Mouse (Mus musculus): ENCODE measurements at regions not wholly inside any gene's neighbourhood (a gene's known extent, or its start where the extent isn't known, plus 50 kb on each side); places are given as distances from the start of the nearest gene placed in this dataset.

DNA sequence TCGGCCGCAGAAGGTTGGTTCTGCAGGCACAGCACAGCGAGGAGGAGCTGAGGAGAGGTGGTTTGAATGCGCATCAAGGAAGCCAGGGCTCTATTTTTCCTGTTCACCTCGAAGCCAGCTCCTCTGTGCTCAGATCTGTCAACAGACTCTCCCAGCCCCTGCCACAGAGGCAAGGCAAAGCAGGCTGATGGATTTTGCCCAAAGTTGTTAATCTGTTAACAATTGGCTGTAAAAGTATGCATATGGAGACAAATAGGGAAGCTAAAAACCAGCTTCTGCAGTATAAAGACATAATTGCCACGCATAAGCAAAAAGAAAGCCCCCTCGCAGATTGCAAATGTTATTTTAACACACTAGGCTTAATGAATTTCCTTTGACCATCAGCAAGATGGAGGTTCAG lies 343.3 kb upstream of the Kif2a start:
- DNase-seq, result no peak

DNA sequence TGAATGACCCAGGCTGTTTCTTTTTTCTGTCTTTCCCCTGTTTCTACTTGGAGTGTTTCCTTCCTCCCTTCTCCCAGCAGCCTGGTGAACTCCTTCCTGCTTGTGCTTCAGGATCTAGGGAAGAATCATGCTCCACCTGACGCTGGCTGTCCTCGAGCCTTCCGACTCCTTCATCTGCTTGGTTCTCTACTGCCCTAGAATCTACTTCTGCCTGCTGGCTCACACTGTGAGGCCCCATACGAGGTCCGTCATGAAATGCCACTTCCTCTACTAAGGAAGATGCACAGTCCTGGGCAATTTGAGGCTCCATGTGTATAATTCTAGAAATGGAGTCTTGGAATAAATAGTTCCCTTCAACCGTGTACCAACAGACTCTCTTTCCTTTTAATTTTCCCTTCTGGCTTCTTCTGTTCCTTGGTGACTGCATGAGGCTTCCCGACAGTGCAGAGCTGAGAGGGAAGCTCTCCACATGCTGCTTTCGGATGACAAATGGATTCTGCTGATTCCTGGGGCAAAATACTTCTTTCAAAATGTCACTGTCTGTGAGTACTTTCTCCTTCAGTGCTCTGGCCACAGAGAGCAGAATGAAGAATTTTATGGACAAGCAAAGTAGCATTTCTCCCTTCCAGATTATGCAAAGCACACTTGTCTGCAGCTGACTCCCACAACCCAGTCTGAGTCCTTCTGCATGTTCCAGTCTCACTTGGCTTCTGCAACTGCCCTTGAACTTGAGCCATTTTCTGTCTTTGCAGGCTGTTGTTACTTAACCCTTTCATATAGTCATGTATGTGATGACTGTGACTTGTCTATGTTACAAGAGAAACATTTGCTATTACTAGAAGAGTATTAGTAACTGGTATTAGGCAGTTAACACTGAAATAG lies 341.1 kb upstream of the Kif2a start:
- DNase-seq, result no peak

DNA sequence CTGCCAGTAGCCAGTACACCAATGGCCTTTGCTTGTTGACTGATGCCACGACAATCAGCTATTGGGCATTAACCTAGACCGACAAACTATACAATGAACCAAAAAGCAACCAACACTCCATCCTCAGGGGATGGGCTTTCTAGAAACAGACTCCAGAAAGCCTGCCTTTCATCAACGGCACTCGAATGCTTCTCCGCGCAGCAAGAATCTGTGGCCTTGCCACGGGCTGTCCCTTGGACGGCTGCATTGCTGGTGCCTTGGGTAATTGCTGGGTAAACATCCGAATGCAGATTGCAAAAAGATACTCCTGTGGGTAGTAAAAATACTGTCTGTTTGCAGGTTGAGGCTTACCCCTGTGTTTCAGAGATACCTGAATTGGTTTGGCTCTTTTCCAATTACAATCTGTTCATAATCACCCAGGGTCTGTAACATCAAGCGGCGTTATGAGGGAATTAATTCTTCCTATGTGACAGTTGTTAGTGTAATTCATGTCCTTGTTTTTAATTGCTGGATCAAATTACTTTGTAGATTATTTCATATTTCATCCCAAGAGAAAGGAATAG lies 319.0 kb upstream of the Kif2a start:
- DNase-seq, result no peak

DNA sequence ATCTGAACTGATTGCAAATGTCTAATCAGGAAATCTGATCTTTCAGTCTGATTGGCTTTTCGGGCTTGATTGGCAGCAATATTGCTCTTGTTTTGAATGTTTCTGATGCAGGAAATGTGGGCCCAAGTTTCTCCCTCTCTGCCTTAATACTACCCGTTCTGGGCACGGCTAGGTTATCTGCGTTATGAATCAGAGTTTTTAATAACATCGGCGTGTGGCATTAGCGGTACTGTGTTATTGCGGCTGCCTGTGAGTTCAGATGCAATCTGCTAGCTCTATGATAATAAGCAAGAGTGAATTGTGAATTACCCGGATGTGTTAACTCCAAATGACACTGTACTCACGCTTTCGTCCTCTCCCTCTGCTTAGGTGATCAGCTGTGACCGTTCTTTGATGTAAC lies 316.2 kb upstream of the Kif2a start:
- DNase-seq, result no peak

DNA sequence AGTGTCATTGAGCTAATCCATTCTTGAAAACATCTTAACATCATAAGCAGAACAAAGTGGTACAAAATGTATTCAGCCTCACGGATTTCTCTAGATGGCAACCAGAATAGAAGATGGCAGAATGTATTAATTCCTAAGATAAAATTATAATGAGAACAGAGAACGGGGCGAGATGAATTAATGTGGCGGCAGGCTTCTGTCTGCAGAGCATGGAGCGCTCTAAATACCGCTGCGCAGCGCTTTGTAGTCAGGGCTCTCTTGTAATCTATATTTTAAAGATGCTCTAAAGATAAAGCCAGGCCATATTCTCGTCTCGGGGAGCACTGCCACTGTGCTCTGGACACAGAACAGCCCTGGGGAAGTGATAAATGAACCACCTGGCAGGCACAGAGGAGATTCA lies 315.2 kb upstream of the Kif2a start:
- no peak for DNase-seq

DNA sequence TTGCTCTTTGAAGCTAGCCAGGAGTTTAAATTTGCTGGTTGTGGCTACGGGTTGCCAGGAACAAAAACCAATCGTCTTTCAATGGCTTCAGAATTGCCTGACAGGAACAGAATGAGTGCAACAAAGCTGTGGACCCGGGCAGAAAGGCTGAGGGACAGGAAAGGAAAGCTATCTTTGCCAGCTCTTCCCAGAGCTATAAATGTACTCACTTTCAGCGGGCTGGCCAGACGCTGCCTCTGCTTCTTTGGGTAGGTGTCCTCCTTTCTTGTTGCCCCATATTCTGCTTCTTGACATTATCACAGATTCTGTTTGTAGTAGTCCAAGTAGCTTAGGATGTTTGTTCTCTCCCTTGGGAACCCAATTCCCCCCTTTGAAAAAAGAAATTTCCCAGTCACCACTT lies 307.4 kb upstream of the Kif2a start:
- DNase-seq, result no peak

DNA sequence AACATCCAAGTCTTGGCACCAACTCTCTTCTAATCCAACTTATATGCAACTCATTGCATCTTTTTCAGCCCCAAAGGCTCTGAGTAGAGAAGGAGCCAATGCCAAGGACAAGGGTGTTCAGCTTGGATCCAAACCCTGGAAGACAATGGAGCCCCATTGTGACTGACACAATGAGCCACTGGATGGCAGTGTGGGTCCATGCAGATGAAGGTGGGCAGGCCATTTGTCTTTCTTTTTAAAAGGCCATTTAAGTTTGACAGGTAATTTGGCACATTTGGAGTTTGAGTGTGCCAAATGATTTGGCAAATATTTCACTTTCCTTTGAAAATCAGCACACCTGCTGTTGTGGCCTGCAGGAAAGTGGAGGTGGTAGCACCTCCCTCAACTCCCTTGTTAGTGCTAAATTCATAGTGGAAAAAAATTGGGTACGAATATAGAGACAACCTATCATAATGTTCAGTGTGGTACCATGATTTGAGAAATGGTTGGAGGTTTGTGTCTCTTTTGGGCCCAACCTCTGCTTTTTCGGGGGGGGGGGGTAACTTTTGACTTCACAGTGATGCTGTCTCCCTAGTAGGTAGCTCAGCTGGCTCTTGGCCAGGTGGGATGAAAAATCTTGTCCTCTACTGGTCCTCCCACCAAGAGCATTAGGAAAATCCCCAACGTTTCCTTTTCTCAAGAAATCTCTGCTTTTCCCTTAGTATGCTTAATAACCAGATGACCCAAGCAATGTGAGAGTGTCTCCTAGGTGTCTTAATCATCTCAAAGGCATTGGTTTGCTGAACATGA lies 304.0 kb upstream of the Kif2a start:
- DNase-seq, result peak; percentile 50 to 83

DNA sequence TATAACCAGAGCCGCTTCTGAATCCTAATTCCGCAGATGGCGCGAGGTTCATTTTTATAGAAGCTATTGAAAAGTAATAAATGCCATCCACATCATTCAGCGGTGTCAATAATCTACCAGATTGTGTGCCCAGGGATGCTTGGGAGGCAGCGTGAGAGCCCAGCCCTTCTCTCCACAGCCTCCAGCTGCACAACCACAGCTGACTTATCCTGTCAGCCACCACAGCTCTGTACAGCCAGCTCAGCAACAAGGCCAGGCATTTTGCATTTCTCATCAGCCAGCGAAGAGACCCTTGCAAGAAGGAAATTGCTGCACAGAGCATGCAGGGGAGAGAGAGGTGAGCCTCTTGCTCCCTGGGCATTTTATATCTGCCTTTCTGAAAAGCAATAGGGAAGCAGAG lies 292.8 kb upstream of the Kif2a start:
- no peak for DNase-seq

DNA sequence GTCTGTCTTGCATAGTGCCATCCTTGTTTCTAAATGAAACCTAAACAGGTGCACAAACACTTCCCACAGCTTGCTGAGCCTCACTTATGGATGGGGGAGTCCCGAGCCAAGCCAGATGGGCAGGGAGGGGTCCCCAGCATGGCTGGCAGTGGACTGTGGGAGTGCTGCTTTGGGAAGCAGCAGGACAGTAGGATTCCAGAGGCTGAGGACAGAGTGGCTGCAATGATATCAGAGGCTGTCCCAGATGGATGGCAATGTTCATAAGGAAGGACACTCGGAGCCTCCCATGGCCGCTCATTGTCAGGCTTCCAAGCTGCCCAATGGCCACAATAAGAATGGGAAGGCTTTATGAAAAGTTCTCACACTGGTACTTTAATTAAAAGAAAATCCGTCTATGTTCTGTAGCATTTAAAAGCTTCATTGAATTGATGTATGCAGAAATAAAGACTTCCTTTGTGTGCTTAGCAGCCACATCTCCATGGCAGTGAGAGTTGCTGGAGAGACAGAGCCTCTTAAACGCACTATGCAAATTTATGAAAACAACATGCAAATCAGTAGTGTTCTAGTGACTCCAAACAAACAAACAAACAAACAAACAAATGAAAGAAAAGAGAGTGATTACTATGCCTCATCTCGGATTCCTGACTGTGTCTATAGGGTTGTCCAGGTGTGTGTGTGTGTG lies 287.2 kb upstream of the Kif2a start:
- DNase-seq, result no peak

DNA sequence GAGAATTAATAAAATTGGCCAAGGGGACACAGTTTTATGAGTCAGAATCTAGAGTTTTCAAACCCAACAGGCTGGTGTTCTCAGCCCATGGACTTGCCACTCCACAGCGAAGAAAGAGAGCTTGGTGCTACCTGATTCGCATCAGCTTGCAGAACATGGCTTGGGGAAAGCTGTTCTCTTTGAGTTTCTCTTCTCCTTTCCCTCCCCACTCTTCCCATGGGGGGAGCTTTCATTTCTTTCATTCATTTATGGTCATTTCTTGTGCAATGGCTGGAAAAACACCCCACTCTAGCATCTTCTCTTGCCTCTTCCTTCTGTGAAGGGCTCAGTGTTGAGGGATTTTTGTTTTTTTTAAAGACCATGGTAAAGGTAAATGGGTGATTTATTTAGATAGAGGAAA lies 286.5 kb upstream of the Kif2a start:
- no peak for DNase-seq

DNA sequence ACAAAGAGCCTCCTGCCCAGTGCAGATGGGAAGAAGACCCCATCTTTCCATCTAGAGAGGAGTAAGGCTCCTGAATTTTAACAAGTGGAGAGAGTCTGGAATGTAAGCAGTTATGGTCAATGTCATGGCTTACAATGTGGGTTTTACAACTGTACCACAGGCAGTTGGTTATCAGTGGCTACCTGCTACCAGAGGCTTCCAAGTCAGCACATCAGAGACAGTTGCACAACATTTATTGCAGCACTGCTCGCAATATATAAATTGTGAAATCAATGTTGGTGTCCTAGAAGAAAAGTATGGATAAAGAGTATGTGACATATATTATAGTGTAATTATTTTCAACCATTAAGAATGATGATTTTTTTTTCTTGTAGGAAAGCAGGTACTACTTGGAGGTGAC lies 285.0 kb upstream of the Kif2a start:
- DNase-seq, result no peak

DNA sequence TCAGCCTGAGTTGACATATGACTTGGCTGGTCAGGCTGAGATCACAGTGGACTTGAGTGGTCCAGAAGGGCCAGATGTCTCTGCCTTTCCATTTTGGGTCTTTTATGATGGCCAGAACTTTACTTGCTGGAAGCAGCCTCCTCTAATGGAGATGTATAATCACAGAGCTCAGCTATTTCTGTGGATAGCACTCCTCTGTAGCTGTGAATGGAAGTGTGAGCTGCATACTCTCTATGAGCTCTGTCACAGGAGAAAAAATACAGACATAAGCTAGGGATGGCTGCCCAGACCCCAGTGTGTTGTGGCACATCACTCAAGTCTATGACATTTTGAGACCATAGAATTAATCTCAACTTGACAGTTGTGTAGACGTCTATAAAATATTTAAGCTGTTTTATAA lies 284.3 kb upstream of the Kif2a start:
- no peak for DNase-seq

DNA sequence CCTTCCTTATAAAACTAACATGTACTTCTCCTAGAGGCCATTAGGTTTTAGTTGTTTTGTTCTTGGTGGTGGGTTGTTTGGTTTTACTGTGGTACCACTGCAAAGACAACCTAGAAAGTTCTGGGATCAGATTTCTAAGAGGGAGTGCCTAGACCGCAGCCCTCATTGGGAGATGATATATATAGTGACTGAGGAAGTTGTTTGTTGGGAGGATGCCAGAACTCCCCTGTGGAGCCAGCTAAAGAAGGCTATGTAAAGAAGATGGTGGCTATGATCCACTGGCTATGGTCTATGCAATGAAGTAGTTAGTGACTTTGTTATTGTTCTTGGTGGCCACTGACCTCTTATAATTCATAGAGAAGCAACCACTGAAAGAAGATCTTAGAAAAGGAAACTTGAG lies 283.8 kb upstream of the Kif2a start:
- DNase-seq, result no peak

DNA sequence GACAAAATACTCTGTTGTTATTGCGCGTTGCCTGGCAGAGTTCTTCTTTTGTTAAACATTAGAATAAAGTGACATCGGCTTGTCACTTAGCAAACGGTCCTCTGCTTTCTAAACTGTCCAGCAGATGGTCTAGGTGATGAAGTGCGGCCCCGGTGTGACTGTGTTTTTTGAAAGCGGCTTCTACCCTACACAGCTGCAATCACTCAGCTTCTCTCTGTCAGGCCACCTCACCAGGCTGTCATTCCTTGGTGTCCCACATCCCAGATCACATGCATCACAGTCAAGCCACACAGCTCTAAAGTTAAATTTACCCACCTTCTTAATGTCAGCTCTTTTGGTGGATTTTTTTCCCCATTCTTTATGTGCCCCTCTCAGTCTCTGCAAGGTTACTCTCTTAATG lies 282.0 kb upstream of the Kif2a start:
- DNase-seq, result no peak

DNA sequence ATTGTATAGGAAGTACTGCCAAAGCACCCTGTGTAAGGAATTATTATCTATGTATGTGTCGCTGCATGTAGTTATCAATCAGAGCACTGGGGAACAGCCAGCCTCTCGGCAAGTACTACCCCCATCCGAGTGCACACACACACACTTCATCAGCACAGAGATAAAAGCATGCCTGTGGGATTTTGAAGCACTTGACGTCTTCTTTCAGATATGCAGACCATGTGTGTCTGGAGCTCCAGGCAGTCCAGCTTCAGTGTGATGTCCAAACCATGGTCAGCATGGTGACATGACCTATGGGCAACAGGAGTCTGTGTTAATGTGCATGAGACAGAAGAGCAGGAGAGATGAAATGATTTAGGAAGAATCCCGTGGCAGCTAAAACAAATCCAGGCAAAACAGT lies 281.4 kb upstream of the Kif2a start:
- DNase-seq, result no peak

DNA sequence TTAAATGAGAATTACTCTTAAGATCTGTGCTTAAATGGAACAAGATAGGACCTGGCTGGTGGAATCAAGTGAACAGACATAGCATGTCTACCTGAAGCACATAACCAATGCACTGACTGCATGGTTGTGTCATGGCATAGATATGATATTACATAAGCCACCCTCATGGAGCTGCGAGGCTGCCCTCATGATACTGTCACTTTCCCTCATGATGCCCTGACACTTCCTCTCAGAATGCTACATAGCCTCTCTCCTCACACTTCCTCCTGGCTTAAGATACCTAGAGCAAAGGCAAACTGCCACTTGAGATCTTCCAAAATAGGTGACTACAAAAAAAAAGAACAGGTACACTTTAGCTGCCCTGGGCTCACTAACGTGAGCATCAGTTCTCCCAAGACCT lies 278.9 kb upstream of the Kif2a start:
- no peak for DNase-seq

DNA sequence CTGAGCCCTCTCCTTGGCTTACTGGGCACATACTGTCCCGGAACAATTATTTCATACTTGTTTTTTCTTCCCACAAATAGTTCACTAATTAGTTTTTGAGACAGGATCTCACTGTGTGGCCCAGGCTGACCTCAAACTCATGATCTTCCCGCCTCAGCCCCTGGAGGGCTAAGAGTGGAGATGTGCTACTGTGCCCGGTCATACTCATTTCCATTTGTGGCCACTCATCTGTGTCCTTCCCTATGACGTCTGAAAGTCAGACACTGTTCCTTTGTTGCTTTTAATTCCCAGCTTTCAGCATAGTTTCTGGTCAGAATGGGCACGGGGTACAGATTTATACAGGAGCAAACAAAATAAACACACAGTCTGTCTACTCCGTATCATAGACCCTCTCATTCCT lies 242.7 kb upstream of the Kif2a start:
- DNase-seq, result no peak

DNA sequence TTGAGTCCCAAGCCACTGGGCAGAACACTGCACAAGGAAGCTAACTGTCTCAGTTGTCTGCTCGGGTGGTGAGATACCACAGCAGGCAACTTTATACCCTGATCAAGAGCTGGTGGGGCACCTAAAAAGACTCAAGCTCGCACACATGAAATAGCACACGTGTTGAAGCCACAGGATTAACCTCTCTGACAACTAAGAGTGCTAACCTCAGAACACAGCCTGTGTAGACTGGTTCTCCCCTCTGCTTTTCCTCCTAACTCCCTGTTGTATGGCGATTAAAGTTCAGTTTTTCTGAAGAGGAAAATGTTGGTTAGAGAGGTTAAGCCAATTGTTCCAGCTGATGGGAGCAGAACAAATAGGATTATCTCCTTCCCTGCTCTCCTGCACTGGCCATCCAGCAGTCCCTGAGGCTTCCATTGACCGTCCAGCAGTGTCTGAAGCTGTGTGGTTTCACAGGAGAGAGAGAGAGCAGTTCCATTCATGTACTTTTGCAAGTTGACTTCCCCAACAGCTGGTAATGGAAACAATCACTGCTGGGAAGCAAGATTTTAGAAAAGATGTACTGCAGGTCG lies 239.6 kb upstream of the Kif2a start:
- DNase-seq, result no peak

DNA sequence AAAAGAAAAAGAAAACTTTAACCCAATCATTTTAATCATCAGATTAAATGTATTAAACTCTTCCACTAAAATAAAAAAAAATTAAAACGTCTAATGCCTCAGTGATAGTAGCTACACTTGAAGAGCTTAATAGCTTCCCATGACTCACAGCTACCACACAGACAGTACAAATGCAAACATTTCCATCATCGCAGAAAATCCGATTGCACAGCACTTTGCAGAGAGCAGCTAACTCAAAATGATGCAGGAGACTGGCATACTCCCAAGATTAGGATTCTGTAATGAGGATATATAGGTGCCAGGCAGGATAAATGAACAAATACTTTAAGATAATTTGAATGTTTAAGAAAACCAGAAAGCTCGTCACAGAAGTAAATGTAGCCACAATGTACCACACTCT lies 238.3 kb upstream of the Kif2a start:
- no peak for DNase-seq

DNA sequence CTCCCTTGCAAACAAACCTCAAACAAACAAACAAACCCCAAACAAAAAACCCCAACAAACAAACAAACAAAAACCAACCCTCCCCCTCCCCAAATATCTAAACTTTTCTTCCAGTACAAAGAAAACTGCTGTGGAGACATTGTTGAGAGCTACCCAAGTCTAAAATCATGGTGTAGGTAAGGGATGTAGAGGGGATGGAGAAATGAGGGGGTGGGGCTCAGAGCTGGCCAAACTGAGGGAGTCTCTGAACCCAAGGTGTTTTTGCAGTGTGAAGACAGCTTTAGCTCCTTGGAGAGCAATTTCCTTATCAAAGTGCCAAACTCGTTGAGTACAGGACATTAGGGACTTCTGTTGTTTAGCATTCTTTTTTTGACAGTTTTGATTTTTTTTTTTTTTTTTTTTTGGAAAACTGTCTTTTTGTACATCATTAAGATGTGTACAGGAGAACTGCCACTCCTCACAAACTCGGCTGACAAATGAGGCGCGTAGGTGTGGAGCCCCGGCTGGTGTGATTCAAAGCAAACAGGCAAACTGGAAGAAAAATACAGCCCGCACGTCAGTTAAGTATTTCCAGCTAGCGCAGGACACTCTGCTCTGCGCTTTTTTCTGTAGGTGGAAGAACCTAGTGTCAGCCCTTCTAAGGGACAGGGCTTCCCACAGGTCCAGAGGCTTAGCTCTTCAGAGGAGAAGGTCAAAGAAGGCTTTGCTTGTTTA lies 226.0 kb upstream of the Kif2a start:
- DNase-seq, result no peak

DNA sequence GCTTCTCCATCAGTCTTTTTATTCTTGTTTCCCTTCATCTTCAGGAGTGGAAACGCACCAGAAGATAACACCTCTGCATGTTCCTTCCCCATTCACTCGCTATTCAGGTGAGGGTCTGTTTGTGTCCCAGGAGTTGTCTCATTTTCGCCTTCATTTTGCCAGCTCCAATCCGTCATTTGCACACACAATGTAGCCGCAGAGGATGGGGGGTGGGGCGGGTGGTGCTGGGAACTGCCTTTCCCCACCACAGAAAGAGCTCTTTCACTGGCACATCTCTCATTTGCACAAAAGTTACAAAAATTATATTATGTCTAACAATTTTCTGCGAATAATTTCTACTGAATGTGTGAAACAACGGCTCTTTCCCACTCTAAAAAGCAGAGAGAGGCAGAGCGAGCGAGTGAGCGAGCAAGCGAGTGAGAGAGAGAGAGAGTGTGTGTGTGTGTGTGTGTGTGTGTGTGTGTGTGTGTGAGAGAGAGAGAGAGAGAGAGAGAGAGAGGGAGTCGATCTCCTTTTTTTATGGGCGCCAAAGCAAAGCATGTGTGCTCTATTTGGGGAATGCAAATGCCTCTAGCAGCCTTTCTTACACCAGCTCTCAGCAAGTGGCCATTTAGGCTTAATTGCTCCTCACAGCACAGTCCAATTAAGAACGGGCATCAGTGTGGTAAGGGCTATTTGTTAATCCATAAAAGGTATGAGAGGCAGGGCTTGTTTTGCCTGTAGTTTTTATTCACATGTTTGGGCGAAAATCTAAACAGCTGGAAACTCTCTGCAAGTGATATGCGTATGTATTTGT lies 225.2 kb upstream of the Kif2a start:
- no peak for DNase-seq

DNA sequence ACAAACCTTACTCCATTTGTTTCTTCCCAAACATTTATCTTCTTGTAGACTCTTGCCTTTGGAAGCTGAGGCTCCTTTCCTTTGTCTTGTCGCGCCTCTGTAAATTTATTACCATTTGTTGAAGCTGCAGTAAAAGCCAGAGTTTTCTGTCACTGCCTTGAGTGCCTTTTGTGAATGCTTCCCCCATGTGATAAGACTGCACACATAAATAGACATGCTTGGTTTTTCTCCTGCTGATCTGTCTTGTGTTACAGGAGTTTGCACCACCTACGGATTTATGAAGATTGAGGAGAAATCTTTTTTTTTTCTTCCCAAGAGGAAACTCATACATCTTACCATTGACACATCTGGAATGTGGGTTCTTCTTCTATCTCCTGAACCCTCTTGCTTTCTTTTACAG lies 222.2 kb upstream of the Kif2a start:
- DNase-seq, result no peak

All from kidney, postnatal 36 days (tissue).